Mouse (Mus musculus) ES-E14 (cell line): Measurements from ENCODE around the gene Fam43a.

Experiments
- CHD2 ChIP-seq: IDR thresholded peaks from 2 replicates; pipeline ENCODE4 v1.6.1; 2014; ENCODE audit warnings: mild to moderate bottlenecking, low read depth, low read length, inconsistent platforms
- MAFK ChIP-seq: IDR thresholded peaks from 2 replicates; pipeline ENCODE4 v1.6.1; 2014; ENCODE audit warnings: mild to moderate bottlenecking, low read depth, low read length, inconsistent platforms; ENCODE audit not compliant: insufficient read depth

DNA sequence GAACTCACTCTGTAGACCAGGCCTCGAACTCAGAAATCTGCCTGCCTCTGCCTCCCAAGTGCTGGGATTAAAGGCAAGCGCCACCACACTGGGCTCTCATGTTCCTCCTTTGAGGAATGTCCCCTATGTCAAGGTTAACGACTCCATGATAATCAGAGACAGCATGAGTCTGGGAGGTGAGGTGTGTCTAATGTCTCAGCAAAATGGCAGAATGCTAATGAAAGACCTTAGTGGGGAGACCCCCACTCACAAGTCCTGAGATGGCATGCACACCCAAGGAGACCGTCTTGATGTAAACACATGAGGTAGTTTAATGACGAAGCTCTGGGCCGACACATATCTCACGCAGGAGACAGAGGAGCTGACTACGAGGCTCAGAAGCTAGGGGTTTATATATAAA is 45.4 kb upstream of the Fam43a start:
- TF ChIP-seq CHD2 (no peak), MAFK (no peak)
